Mouse (Mus musculus) bone marrow macrophage, adult 2 months (primary cell): ENCODE data around the gene 3830417A13Rik. TPM values are rescaled to one million over a fixed set of nuclear protein-coding genes. Genes with fewer than 3 reads are reported as not detected.

ENCODE experiments used
- H3K27ac ChIP-seq: 2 replicates; pipeline ENCODE4 v1.5.1; 2012; ENCODE audit warnings: low read depth, low read length; ENCODE audit not compliant: insufficient read depth
- H3K4me1 ChIP-seq: 2 replicates; pipeline ENCODE4 v1.6.1; 2012; ENCODE audit warnings: low read length; ENCODE audit not compliant: control insufficient read depth, insufficient read depth
- H3K4me3 ChIP-seq: 2 replicates; pipeline ENCODE4 v1.5.1; 2012; ENCODE audit warnings: mild to moderate bottlenecking, low read length, moderate library complexity; ENCODE audit not compliant: insufficient read depth
- CTCF ChIP-seq: IDR thresholded peaks from 2 replicates; pipeline ENCODE4 v1.5.1; 2012; ENCODE audit warnings: low read depth, mild to moderate bottlenecking, low read length, moderate library complexity
- POLR2A ChIP-seq: IDR thresholded peaks from 2 replicates; pipeline ENCODE4 v1.6.1; 2012; ENCODE audit warnings: mild to moderate bottlenecking, low read depth, low read length, borderline replicate concordance
- polyA plus RNA-seq: library from polyadenylated mRNA; stranded (reverse); fragments of >200 nt; gene quantifications from 2 replicates; pipeline ENCODE4 v1.2.4, GENCODE M21; 2012; ENCODE audit not compliant: missing spikeins, insufficient read depth, insufficient read length

The 3830417A13Rik gene
- not detected in 2 replicates for polyA plus RNA-seq

- Histone ChIP-seq H3K4me3 (no peak within 1 kb of the TSS), H3K27ac (no peak within 1 kb of the TSS), H3K4me1 (no peaks in the 10 kb centered on the region)
- TF ChIP-seq CTCF (no peak), POLR2A (no peak)
Observed at GRCm38 (mm10) chrX:64173248-64173647, at the start of gene 3830417A13Rik. Gene 3830417A13Rik, plus strand, starts transcription at chrX:64173548.

- H3K4me3 ChIP-seq, result no peak within 1 kb of the TSS
- no peak within 1 kb of the TSS for H3K27ac ChIP-seq
- TF ChIP-seq POLR2A (no peak), CTCF (no peak)
- H3K4me1 ChIP-seq, result no peaks in the 10 kb centered on the region
Observed at GRCm38 (mm10) chrX:64152098-64152497, 21.2 kb upstream of the 3830417A13Rik start, which contains the start of gene Gm6760. Gene Gm6760, minus strand, starts transcription at chrX:64152198.

GRCm38 (mm10) chrX:64181246-64181645, 7.9 kb downstream of the 3830417A13Rik start:
- no peak overlapping the region for H3K27ac ChIP-seq
- H3K4me3 ChIP-seq, result no peak overlapping the region
- H3K4me1 ChIP-seq, result no peaks in the 10 kb centered on the region
- TF ChIP-seq CTCF (no peak), POLR2A (no peak)

Other genes with a start within 250 kb of the 3830417A13Rik start
- not detected in 2 replicates for gene Gm6760, start 21.4 kb upstream of the 3830417A13Rik start, polyA plus RNA-seq
- gene Slitrk4, start 103.4 kb downstream of the 3830417A13Rik start, polyA plus RNA-seq, result not detected in 2 replicates